Mouse (Mus musculus) spleen, postnatal 14 days (tissue): ENCODE measurements around the gene Nsmce1.

Source experiments
- DNase-seq, 2 experiments: peaks; one replicate each; pipeline ENCODE4 v3.0.0; 2021 to 2022; ENCODE audit warnings: low spot score in 2 of 2

The Nsmce1 gene

GRCm38 (mm10) chr7:125490947-125491735, at the start of gene Nsmce1:
Nsmce1 (minus strand) TSS chr7:125491596.
- DNase-seq, result peak; percentile 89 to 93

GRCm38 (mm10) chr7:125541026-125541425, 49.6 kb upstream of the Nsmce1 start:
- no peak for DNase-seq

GRCm38 (mm10) chr7:125539351-125539750, 48.0 kb upstream of the Nsmce1 start:
- no peak for DNase-seq

GRCm38 (mm10) chr7:125527901-125528580, 36.6 kb upstream of the Nsmce1 start:
- peak in 1 of 2 experiments; percentile 3 for DNase-seq

GRCm38 (mm10) chr7:125527186-125527585, 35.8 kb upstream of the Nsmce1 start:
- DNase-seq, result peak in 1 of 2 experiments; percentile 5

- no peak for DNase-seq
Measured at GRCm38 (mm10) chr7:125523051-125523450, 31.7 kb upstream of the Nsmce1 start.

- no peak for DNase-seq
Measured at GRCm38 (mm10) chr7:125519715-125520114, 28.3 kb upstream of the Nsmce1 start.

GRCm38 (mm10) chr7:125517470-125517869, 26.1 kb upstream of the Nsmce1 start:
- DNase-seq, result no peak

- DNase-seq, result no peak
Measured at GRCm38 (mm10) chr7:125516723-125517122, 25.3 kb upstream of the Nsmce1 start.

GRCm38 (mm10) chr7:125515081-125515853, 23.9 kb upstream of the Nsmce1 start:
- DNase-seq, result no peak

- no peak for DNase-seq
Measured at GRCm38 (mm10) chr7:125511852-125512251, 20.5 kb upstream of the Nsmce1 start.

- no peak for DNase-seq
Measured at GRCm38 (mm10) chr7:125511432-125511831, 20.0 kb upstream of the Nsmce1 start.

- no peak for DNase-seq
Measured at GRCm38 (mm10) chr7:125507279-125507678, 15.9 kb upstream of the Nsmce1 start.

- no peak for DNase-seq
Measured at GRCm38 (mm10) chr7:125505568-125505967, 14.2 kb upstream of the Nsmce1 start.

GRCm38 (mm10) chr7:125504618-125505017, 13.2 kb upstream of the Nsmce1 start:
- no peak for DNase-seq

- DNase-seq, result no peak
Measured at GRCm38 (mm10) chr7:125503374-125504092, 12.1 kb upstream of the Nsmce1 start.

GRCm38 (mm10) chr7:125500879-125501278, 9.5 kb upstream of the Nsmce1 start:
- no peak for DNase-seq

GRCm38 (mm10) chr7:125499927-125500868, 8.8 kb upstream of the Nsmce1 start:
- no peak for DNase-seq

- DNase-seq, result no peak
Measured at GRCm38 (mm10) chr7:125495864-125496440, 4.6 kb upstream of the Nsmce1 start.

- no peak for DNase-seq
Measured at GRCm38 (mm10) chr7:125492551-125492950, 1.2 kb upstream of the Nsmce1 start.
